Mouse (Mus musculus): Measurements from ENCODE around the gene Gbe1. TPM values are rescaled to one million over a fixed set of nuclear protein-coding genes. Genes with fewer than 3 reads are reported as not detected.

Gbe1 gene
- polyA plus RNA-seq, 1 experiment from 2014 or later = 20.0 TPM

DNA sequence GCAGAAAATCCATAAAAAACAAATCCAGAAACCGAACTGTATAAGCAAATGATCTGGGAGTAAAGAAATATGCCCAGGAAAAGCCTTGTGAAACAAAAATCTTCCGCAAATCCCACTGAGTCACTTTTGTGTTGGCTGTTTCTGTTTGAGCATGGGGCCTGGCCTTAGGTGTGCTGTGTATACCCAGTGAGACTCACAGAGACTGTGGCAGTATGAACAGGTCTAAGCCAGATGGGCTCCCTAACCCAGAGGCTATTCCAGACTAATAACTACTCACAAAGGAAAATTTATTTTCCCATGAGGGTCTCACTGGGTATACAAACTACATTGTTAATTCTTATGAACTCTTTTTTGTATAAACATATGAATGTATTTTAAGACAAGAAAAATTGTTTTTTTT lies 67.3 kb downstream of the Gbe1 start:
- Histone ChIP-seq H3K27ac (ENCODE audit: low read length) (no peak overlapping the region), H3K4me2 (replicated peaks; ENCODE audit: low read depth, low read length) (no peak overlapping the region), H3K9ac (replicated peaks; ENCODE audit: low read depth) (no peak overlapping the region), H3K36me3 (ENCODE audit: insufficient read depth, low read length) (no peaks in the 10 kb centered on the region), H3K27me3 (replicated peaks; ENCODE audit: insufficient read depth, low read length) (no peaks in the 10 kb centered on the region), H3K4me3 (ENCODE audit: low read depth, low read length) (no peak overlapping the region), H3K4me1 (ENCODE audit: insufficient read depth, low read depth, low read length) (no peaks in the 10 kb centered on the region), H3K9me3 (ENCODE audit: low read length) (no peaks in the 10 kb centered on the region)
- no peak for DNase-seq (ENCODE audit: low spot score)
- ATAC-seq = no peak
- TF ChIP-seq CTCF (IDR thresholded peaks at IDR 0.05) (no peak), EP300 (IDR thresholded peaks at IDR 0.05) (no peak)
- 93% methylated on average over 2 of the region's 2 CpGs for WGBS

DNA sequence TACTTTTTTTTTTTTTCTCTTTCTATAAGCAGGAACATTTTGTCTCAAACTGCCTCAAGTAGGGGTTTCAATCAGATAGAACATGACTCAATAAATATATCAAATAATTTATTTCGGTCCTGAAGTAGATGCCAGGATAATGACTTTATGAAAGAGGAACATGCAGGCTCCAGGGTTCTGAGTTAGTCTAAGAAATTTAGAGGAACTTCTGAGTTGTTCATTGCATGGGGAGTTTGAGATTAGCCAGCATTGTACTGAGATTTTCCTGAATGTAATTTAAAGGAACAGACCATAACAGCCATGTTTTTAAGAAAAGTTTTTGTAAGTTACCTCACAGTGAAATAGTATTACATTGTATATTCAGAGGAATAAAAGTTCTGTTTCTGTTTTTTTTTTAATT lies 71.7 kb downstream of the Gbe1 start:
- Histone ChIP-seq H3K4me2 (replicated peaks; ENCODE audit: low read depth, low read length) (no peak overlapping the region), H3K9ac (replicated peaks; ENCODE audit: low read depth) (no peak overlapping the region), H3K9me3 (ENCODE audit: low read length) (no peaks in the 10 kb centered on the region), H3K36me3 (ENCODE audit: insufficient read depth, low read length) (no peaks in the 10 kb centered on the region), H3K4me1 (ENCODE audit: insufficient read depth, low read depth, low read length) (no peaks in the 10 kb centered on the region), H3K4me3 (ENCODE audit: low read depth, low read length) (no peak overlapping the region), H3K27ac (ENCODE audit: low read length) (no peak overlapping the region), H3K27me3 (replicated peaks; ENCODE audit: insufficient read depth, low read length) (no peaks in the 10 kb centered on the region)
- TF ChIP-seq CTCF (IDR thresholded peaks at IDR 0.05) (no peak), EP300 (IDR thresholded peaks at IDR 0.05) (no peak)
- DNase-seq (ENCODE audit: low spot score) = no peak
- no peak for ATAC-seq
- 87% methylated on average over 1 of the region's 1 CpGs for WGBS

- no peak overlapping the region for H3K9ac ChIP-seq (replicated peaks; ENCODE audit: low read depth)
- H3K36me3 ChIP-seq (ENCODE audit: insufficient read depth, low read length) = no peaks in the 10 kb centered on the region
- no peaks in the 10 kb centered on the region for H3K9me3 ChIP-seq (ENCODE audit: low read length)
- WGBS = 97% methylated on average over 2 of the region's 2 CpGs
- ATAC-seq = no peak
- no peak overlapping the region for H3K4me2 ChIP-seq (replicated peaks; ENCODE audit: low read depth, low read length)
- no peak for TF ChIP-seq CTCF (IDR thresholded peaks at IDR 0.05)
- TF ChIP-seq EP300 (IDR thresholded peaks at IDR 0.05) = no peak
- no peak for DNase-seq (ENCODE audit: low spot score)
- no peak overlapping the region for H3K4me3 ChIP-seq (ENCODE audit: low read depth, low read length)
- no peaks in the 10 kb centered on the region for H3K27me3 ChIP-seq (replicated peaks; ENCODE audit: insufficient read depth, low read length)
- no peak overlapping the region for H3K27ac ChIP-seq (ENCODE audit: low read length)
- H3K4me1 ChIP-seq (ENCODE audit: insufficient read depth, low read depth, low read length) = no peaks in the 10 kb centered on the region
Observed at GRCm38 (mm10) chr16:70387385-70387784, 73.6 kb downstream of the Gbe1 start.

DNA sequence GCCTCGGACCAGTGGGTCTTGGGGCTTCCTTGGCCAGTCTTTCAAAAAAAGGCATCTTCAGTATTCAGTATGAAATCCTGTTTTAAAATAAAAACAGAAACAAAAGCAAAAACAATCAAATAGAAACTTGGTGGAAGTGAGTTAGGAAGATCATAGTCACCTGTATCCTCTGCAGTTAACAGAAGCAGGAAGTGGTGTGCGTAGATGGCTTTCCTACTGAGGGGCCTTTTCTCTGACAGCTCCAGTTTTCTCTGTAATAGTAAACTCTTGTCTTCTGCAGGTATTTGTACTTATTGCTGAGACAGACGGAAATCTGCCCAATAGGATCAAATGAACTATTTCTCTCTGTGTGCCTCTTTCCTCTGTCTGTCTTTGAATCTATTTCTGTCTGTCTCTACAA lies 81.5 kb downstream of the Gbe1 start:
- 86% methylated on average over 3 of the region's 3 CpGs for WGBS
- H3K27ac ChIP-seq (ENCODE audit: low read length) = no peak overlapping the region
- ATAC-seq = no peak

GRCm38 (mm10) chr16:70407780-70408179 lies 94.0 kb downstream of the Gbe1 start:
- H3K4me3 ChIP-seq (ENCODE audit: low read depth, low read length) = no peak overlapping the region
- 74% methylated on average over 2 of the region's 2 CpGs for WGBS
- H3K27me3 ChIP-seq (replicated peaks; ENCODE audit: insufficient read depth, low read length) = no peaks in the 10 kb centered on the region
- ATAC-seq = no peak
- H3K27ac ChIP-seq (ENCODE audit: low read length) = no peak overlapping the region
- H3K9ac ChIP-seq (replicated peaks; ENCODE audit: low read depth) = no peak overlapping the region
- DNase-seq (ENCODE audit: low spot score) = no peak
- no peaks in the 10 kb centered on the region for H3K9me3 ChIP-seq (ENCODE audit: low read length)
- H3K4me1 ChIP-seq (ENCODE audit: insufficient read depth, low read depth, low read length) = no peaks in the 10 kb centered on the region
- no peaks in the 10 kb centered on the region for H3K36me3 ChIP-seq (ENCODE audit: insufficient read depth, low read length)
- no peak overlapping the region for H3K4me2 ChIP-seq (replicated peaks; ENCODE audit: low read depth, low read length)
- TF ChIP-seq CTCF (IDR thresholded peaks at IDR 0.05) (no peak), EP300 (IDR thresholded peaks at IDR 0.05) (no peak)

More for the DNA sequence above, 81.5 kb downstream of the Gbe1 start:
- Histone ChIP-seq H3K4me3 (ENCODE audit: low read depth, low read length) (no peak overlapping the region), H3K4me1 (ENCODE audit: insufficient read depth, low read depth, low read length) (no peaks in the 10 kb centered on the region), H3K4me2 (replicated peaks; ENCODE audit: low read depth, low read length) (no peak overlapping the region), H3K36me3 (ENCODE audit: insufficient read depth, low read length) (no peaks in the 10 kb centered on the region), H3K9me3 (ENCODE audit: low read length) (no peaks in the 10 kb centered on the region), H3K9ac (replicated peaks; ENCODE audit: low read depth) (no peak overlapping the region), H3K27me3 (replicated peaks; ENCODE audit: insufficient read depth, low read length) (no peaks in the 10 kb centered on the region)
- DNase-seq (ENCODE audit: low spot score) = no peak
- TF ChIP-seq EP300 (IDR thresholded peaks at IDR 0.05) (no peak), CTCF (IDR thresholded peaks at IDR 0.05) (no peak)

- Histone ChIP-seq H3K27ac (ENCODE audit: low read length) (no peak overlapping the region), H3K4me3 (ENCODE audit: low read depth, low read length) (no peak overlapping the region), H3K9me3 (ENCODE audit: low read length) (no peaks in the 10 kb centered on the region), H3K27me3 (replicated peaks; ENCODE audit: insufficient read depth, low read length) (no peaks in the 10 kb centered on the region), H3K4me1 (ENCODE audit: insufficient read depth, low read depth, low read length) (no peaks in the 10 kb centered on the region), H3K4me2 (replicated peaks; ENCODE audit: low read depth, low read length) (no peak overlapping the region), H3K9ac (replicated peaks; ENCODE audit: low read depth) (no peak overlapping the region), H3K36me3 (ENCODE audit: insufficient read depth, low read length) (no peaks in the 10 kb centered on the region)
- WGBS = 55% methylated on average over 3 of the region's 3 CpGs
- no peak for TF ChIP-seq EP300 (IDR thresholded peaks at IDR 0.05)
- no peak for ATAC-seq
- no peak for DNase-seq (ENCODE audit: low spot score)
Observed at GRCm38 (mm10) chr16:70421077-70421476, 107.3 kb downstream of the Gbe1 start.

- no peak overlapping the region for H3K27ac ChIP-seq (ENCODE audit: low read length)
- no peak overlapping the region for H3K4me3 ChIP-seq (ENCODE audit: low read depth, low read length)
- H3K27me3 ChIP-seq (replicated peaks; ENCODE audit: insufficient read depth, low read length) = no peaks in the 10 kb centered on the region
- DNase-seq (ENCODE audit: low spot score) (no peak), ATAC-seq (no peak)
- no peak overlapping the region for H3K9ac ChIP-seq (replicated peaks; ENCODE audit: low read depth)
- no peak overlapping the region for H3K4me2 ChIP-seq (replicated peaks; ENCODE audit: low read depth, low read length)
- H3K36me3 ChIP-seq (ENCODE audit: insufficient read depth, low read length) = no peaks in the 10 kb centered on the region
- WGBS = 77% methylated on average over 6 of the region's 6 CpGs
- H3K4me1 ChIP-seq (ENCODE audit: insufficient read depth, low read depth, low read length) = no peaks in the 10 kb centered on the region
- H3K9me3 ChIP-seq (ENCODE audit: low read length) = no peaks in the 10 kb centered on the region
- TF ChIP-seq CTCF (IDR thresholded peaks at IDR 0.05) (no peak), EP300 (IDR thresholded peaks at IDR 0.05) (no peak)
Observed at GRCm38 (mm10) chr16:70449520-70449919, 135.8 kb downstream of the Gbe1 start.
